Mouse (Mus musculus): Measurements from ENCODE around the gene Rbpjl.

Rbpjl gene

DNA sequence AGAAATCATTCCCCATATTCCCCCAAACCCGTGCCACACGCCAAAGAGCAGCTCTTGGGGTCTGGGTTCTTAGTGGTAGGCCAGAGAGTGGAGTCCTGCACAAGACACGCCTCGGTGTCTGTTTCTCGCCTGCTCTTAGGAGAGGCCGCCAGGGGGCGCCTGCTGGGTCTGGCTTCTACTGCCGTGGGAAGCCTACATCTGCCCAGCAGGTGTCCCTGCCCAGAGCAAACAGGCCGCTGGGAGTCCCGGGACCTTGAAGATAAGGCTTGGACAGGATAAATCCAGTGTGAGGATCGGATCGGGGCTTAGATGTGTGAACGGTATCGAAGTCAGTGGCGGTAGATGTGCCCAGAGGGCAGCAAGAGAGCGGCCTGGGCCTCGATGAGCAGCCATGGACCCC is at the start of gene Rbpjl:
Gene Rbpjl (plus strand): TSS at position 236 of the 400 bp plus-strand sequence.
- DNase-seq (ENCODE audit: low spot score): peak; percentile 68

DNA sequence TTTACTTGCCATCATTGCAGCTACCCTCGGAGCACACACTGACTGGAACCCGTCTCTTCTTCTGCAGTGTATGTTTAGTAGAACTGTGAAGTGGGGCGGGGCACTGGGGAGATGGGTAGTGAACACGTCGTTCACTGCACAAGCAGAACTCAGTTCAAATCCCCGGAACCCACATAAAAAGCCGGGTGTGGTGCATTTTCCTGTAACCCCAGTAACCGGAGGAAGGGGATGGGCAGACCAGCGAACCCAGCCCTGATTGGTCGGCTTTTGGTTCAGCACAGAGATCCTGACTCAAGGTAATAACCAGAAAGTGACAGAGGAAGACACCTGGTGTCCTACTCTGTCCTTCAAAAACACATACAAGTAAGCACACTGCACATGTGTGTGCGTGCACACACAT is 49.6 kb upstream of the Rbpjl start:
- no peak for DNase-seq (ENCODE audit: low spot score)

DNA sequence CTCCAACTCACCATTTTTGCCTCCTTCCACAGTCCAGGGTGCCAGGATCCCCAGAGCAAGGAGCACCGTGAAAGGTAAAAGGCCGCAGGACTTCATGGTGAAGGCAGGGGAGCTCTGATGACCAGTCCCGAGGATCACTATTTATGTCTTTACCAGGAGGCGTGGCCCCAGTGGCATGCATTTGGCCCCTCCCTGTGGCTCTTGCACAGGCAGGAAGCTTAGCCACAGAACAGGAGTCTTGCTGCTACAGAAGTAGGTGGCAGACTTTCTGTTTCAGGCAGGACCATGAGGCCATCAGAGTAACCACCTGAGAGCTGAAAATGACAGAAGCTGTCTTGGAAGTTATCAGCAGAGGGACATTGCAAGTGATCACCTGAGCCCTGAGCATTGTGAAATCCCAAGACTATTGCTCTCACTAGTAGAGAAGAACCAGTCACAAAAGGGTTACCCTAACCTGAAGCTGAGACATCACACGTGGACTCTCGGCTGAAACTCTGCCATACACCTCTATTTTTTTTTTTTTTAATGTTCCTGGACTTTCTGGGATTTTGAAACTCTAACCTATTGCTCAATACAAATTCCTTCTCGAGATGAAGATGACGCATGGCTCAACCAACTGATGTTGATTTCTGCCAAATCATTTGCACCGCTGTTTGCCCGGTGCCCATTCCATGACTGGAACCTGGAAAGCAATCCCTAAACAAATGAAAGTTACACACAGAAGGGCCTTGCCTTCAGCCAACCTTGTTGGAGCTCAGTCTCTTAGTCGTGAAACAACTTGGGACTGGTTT is 46.6 kb upstream of the Rbpjl start:
- DNase-seq (ENCODE audit: low spot score): no peak

DNA sequence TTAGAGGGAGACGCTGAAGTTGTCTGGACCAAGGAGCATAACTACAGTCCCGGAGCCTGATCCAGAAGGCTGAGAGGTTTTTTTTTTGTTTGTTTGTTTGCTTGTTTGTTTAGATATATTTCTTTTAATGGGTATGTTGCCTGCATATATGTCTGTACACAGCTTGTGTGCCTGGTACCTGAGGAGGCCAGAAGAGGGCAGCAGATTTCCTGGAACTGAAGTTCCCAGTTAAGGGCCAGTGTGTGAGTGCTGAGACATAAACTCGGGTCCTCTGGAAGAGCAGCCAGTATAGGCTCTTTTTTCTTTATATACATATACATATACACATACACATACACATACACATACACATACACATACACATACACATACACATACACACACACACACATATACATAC is 44.6 kb upstream of the Rbpjl start:
- DNase-seq (ENCODE audit: low spot score): no peak

DNA sequence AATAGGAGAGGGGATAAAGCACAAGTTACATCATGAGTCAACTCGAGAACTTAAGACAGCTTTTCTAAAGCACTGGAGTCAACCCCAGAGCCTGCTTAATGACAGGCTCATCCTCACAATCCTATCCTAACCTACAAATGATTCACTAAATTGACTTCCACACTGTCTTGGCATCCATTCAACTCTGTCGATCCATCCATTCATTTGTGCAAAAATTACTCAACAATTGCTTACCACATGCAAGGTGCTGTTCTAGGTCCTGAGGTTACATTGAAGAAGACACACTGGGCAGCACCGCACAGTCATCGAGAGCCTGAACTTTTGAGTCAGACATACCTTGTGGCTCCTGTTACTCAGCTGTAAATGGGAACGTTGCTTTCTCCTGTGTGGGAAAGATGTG is 43.9 kb upstream of the Rbpjl start:
- DNase-seq (ENCODE audit: low spot score): no peak

DNA sequence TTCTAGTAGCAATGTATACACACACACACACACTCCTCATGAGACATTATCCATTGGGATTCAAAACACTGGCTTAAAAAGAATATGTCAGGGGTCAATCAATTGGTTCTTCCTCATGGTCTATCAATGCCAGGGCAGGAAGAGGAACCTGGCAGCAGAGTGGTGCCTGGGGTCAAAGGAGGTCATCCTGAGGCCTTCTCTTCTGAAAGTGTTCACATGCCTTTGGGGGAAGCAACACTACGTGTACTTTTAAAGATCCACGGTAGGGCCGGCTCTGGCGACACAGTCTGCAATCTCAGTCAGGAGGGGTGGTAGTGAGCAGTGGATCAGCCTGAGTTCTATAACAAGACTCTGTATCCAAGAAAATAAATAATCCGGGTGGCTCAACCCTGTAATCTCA is 43.3 kb upstream of the Rbpjl start:
- no peak for DNase-seq (ENCODE audit: low spot score)

DNA sequence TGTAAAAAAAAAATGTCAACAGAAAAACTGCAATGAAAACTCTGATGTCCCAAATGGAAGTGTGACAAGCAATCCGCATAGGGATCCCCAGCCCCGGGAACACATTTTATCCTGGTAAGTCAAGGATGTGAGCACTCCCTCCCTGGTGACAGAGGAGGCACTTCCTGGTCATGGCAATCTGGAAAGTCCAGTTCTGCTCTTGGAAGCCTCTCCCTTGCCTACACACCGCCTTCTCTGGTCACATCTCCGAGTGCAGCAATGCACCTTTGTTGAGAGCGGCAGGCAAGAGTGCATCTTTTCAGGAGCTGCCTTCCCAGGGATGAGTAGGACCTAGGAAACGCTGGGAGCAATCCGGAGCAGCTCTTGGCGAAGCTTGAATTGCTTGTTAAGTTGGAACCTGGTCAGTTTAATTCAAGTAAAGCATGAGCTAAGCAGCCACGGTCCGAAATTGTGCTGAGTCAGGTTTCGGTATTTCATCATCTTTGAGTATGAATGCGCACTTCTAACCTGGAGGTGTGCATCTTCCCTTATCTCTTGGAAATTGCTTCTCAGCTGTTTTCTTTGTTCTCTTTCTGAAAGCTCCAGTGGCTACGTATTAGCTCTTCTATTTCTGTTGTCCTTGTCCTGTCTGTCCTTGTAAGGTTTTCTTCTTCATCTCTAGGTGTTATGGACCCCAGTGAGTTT is 41.8 kb upstream of the Rbpjl start:
- DNase-seq (ENCODE audit: low spot score): no peak

DNA sequence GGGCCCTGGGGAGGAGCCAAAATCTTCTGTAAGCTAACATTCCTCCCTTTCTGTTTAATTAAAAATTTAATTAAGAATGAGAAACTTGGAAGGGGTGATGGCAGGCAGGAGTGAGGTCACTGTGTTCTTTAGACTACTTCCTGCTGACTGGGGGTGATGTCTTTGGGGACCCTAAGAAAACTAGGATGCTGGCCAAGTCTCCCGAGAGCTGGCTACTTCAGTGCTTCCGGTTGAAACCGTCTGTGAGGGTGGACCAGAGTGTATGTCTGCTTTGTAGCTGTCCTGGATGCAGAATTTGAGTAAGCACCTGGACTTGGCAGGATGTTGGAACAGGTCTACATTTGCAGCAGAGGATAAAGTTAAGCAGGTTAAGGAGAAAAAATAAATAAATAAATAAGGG is 36.0 kb upstream of the Rbpjl start:
- no peak for DNase-seq (ENCODE audit: low spot score)

DNA sequence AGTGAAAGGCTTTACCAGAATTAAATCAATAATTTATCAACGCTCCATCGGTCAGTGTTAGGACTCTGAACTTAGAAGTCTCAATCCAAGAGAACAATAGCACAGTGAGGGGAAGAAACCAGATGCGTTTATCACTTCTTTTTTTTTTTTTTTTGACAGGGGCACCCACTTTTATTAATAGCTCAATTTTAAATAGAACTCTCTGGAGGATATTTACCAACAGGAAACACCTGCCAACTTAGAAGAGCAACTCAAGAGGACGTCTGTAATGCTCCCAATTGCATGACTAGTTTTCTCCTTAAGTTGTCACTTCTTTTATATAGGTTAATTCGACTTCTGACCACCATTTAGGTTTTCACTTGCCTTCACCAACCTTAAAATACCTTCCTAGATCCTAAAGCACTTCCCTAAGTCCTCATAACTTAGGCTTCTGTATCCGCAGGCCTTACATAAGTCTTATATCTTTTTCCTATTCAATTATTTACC is 34.3 kb upstream of the Rbpjl start:
- no peak for DNase-seq (ENCODE audit: low spot score)

DNA sequence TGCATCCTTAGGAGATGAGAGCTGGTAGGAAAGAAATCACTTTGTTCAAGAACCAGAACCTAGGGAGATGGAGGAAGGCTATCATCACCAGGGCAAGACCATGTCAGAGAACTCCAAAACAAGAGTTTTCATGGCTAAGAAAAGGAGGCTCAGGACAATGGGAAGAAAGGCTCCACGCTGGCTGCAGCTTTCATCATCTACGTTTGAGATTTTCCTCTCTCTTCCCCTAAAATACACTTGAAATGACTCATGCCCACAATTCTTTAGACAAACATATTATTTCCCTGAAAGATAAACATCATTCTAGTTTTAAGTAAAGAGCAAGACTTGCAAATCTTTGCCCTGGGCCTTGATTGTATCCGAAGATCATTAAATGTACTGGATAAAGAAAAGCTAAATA is 31.6 kb upstream of the Rbpjl start:
- DNase-seq (ENCODE audit: low spot score): no peak

DNA sequence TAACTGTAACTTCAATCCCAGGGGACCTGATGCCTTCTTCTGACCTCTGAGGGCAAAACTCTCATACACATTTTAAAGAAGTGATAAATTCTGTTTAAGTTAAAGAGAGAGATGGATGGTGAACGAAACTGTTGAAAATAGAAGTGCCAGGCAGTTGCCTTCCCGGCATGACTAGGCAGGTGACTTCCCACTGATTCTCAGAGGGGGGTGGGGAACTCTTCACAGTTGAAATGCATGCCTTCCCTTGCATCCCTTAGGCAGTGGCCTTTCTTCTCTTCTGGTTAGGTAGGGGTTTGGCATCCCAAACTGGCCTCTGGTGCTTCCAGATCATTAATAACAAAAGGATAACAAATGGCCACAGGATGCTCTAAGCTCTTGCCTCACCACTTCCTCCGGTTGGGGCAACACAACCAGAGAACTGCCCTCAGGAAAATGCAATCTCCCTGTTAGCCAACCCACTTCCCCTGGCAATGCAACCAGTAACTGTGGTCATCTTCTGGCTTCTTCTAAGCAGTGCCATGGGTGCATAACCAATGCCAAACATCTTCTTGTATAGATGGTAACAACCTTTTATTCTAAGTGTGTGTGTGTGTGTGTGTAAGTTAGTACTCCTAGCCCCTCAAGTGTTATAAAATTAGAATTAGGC is 30.4 kb upstream of the Rbpjl start:
- DNase-seq (ENCODE audit: low spot score): no peak

DNA sequence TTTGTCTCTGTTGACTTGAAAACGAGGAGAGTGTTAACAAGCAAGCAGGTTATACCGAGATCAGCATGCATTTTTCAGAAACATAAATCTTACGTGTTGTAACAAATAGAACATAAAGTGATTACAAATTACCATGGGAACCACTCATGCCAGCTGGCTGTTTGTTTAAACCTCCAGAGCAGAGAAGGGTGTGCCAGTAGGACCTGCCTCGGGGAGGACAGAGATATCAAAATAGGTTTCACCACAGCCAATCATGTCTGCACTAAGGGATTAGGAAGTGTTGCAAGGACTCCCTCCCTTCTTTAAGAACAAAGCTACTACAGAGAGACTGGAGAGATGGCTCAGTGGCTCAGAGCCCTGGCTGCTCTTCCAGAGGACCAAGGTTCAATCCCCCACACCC is 29.8 kb upstream of the Rbpjl start:
- DNase-seq (ENCODE audit: low spot score): no peak

DNA sequence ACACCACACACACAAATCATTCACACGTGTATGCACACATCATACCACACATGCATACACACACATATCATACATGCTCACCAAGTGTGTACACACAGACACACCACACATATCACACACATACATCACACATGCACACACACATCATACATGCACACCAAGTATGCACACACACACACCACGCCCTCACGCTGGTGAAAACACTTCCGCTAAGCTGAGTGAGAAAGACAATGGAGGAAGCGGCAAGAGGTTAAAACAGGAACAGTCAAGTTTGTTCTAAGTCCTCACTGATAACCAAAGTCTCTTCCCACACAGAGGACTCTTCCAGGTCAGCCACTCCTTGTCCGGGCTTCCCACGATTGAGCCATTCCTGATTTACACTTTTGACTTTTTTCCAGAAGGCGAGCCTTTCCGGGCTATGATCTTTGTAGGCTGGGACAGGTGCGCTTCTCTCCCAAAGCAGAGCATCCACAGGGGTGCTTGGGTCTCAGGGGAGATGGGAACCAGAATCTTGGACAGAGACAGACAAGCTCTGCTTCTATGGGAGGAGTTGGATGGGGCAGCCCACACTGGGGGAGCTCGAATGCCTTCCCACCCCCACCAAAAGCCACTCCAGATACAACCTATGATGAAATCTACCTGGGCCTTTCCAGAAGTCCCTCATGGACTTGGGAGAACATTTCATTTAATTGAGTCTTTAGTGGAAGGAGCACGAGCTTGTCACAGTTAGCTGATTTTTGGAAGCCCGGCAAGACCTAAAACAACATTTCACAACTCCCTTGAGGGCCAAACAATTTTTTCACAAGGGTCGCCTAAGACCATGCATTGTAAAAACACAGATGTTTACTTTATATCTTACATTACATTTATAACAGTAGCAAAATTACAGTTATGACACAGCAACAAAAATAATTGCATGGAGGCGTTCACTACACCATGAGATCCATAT is 25.2 kb upstream of the Rbpjl start:
- DNase-seq (ENCODE audit: low spot score): no peak

DNA sequence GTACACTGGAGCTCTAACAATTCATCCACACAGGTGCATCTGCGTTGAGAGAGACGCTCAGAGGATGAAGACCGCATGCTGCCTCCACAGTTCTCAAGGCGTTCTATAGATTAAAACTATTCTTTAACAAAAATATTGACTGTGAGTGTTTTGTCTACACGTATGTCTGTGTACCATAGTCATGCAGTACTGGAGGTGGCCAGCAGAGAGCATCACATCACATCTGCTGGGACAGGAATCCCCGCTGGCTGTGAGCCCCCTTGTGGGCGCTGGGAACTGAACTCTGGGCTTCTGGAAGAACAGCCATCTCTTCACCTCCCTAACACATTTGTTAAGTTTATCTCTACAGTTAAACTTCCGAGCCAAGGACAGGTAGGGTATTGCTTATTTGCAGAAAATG is 21.2 kb upstream of the Rbpjl start:
- no peak for DNase-seq (ENCODE audit: low spot score)

DNA sequence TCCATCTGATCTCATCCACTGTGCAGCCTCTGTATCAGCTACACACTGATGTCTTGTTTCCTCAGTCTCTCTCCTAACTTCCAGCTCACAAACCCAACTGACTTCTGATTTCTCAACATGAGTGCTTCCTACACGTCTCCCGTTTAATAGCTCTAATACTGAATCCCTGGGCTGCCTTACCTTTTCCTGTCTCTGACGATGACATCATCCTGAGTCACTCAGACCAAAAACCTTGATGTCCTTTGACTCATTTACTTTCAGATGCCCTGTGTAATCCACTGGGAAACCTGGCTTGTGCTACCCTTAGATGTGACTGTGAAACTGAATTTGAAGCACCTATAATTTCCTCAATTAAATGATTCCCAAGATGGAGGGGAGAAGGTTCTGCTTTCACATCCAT is 20.0 kb upstream of the Rbpjl start:
- DNase-seq (ENCODE audit: low spot score): no peak

DNA sequence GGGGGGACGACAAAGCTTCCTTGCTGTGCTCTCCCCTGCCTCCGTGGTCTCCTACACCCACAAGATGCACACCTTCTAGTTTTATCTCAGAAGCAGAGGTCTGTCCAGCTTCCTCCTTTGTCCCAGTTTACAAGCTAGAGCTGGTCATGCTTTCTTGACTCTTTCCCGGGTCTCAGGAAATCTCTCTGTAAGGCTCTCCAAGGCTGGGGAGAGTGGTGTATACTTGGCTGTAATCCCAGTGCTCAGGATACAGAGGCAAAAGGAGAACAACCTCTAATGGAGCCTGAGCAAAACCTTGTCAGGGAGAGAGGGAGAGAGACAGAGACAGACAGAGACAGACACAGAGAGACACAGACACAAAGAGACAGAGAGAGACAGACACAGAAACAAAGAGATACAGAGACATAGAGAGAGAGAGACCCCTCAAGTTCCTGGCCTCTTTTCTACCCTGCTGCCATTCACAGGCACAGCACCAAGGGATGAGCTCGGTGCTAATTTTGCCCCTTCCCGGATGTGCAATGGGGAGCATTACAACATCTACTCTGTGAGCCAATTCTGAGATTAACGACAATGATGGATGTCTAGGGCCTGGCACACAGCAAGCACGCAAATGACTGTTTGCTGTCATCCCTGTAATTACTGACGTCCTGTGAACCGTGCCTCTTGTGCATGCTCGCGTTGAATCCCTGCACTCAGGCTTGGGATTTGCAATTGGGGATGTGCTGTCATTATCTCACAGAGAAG is 19.1 kb upstream of the Rbpjl start:
- DNase-seq (ENCODE audit: low spot score): no peak

DNA sequence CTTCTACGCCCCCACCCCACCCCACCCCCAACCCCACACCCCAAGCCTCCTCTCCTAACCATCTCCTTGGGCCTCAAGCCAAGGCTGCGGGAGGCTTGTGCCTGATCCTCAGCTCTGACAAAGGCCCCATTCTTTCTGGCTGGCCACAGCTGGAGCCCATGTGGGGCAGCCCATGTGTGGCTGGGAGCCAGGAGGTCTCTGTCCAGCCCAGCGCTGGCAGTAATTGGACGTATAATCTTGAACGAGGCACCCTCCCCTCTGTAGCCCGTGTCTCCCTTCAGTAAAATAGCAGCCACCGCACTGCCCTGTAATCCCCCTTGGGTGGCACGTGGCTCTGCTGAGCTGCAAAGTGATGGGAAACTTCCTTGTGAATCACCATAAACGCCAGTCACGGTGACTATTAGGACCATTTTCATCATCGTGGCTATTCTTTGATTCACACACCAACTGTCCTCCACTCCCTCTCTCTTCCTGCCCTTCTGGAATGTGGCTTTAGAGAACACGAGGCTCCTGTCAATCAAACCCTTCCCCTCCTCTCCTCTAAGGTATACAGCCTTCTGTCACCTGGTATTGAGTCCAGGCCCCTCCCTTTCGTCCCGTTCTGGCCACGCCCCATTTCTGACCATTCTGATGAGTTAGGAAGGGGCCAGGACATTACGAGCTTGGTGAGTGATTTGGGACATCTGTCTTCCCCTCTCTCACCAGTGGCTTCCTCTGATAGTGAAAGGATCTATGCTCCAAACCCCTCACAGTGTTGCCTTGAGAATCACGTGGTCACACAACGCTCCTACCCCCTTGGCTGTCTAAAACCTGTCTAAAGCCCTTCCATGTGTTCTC is 16.8 kb upstream of the Rbpjl start:
- DNase-seq (ENCODE audit: low spot score): peak; percentile 57

DNA sequence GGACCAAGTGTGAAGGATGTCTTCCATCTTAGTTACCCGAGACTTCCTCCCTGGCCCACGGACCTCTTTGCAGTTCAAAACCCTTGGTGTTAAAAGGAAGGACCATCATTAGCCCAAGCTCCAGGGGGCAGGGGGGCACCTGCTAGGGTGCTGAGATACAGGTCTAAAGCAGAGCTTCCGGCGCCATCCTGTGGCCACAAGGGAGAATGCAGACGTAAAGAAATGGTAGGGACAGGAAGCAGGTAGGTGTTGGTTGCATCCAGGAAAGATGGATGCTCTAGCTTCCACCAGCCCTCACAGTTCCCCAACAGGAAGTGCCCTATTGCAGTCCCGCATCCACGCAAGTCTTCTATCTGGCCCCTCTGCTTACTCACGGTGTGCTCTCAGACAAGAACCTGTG is 16.0 kb upstream of the Rbpjl start:
- peak; percentile 72 for DNase-seq (ENCODE audit: low spot score)

DNA sequence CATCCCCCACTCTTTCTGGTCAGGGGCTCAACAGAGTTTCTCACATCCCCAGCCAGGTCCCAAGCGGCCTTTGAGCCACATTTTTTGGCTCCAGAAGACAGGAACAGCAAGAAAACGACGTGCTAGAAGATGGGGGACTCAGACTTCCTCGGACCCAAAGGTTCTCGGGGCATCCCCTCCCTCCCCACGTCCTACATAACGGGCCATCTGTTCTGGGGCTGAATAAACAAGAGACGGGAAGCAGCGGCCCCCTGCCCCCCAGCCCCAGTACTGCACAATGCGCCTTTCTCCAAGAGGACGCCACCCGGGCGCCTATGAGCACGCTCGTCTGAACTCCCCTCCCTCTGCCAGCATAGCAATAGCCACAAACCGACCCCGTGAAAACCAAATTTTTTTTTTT is 13.9 kb upstream of the Rbpjl start, which contains the start of gene Slpi:
Gene Slpi (minus strand): TSS at position 76 of the 400 bp plus-strand sequence.
- DNase-seq (ENCODE audit: low spot score): peak; percentile 69

DNA sequence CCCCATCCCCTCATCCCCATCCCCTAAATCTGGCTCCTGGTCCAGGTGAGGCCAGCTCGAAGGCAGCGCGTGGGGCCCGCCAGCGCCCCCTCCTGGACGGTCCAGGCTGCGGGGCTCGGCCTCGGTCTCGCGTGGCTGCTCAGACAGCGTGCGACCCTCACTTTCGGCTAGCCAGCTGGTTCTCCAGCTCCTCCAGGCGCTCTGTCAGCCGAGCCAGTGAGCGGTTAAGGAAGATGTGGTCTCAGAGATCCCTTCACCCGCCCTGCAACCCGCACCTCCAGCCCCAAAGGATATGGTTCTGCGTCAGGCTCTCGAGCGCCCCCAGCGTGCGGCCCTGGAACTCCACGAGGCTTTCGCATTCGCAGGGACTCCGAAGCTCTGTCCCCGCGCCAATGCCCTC is 13.4 kb upstream of the Rbpjl start:
- peak; percentile 87 for DNase-seq (ENCODE audit: low spot score)
